Mouse (Mus musculus): ENCODE measurements at regions not wholly inside any gene's neighbourhood (a gene's known extent, or its start where the extent isn't known, plus 50 kb on each side); places are given as distances from the start of the nearest gene placed in this dataset.

- Histone ChIP-seq H3K9ac (ENCODE audit: low read depth, low read length) (no peak overlapping the region), H3K36me3 (ENCODE audit: control insufficient read depth, insufficient read depth, low read length) (no peaks in the 10 kb centered on the region), H3K4me3 (ENCODE audit: low read length) (no peak overlapping the region), H3K27ac (ENCODE audit: low read length) (no peak overlapping the region), H3K27me3 (replicated peaks; ENCODE audit: control insufficient read depth, insufficient read depth, low read length) (no peaks in the 10 kb centered on the region), H3K4me2 (ENCODE audit: low read depth, low read length) (no peak overlapping the region), H3K9me3 (ENCODE audit: control insufficient read depth, low read length) (no peaks in the 10 kb centered on the region), H3K4me1 (ENCODE audit: control insufficient read depth, insufficient read depth, low read length) (no peaks in the 10 kb centered on the region)
- ATAC-seq = no peak
- 65% methylated on average over 1 of the region's 1 CpGs for WGBS
Measured at GRCm38 (mm10) chr5:26564056-26564455, 252.9 kb upstream of the Dpp6 start.

GRCm38 (mm10) chr5:26572691-26573191 is 244.3 kb upstream of the Dpp6 start:
- no peak overlapping the region for H3K4me2 ChIP-seq (ENCODE audit: low read depth, low read length)
- no peaks in the 10 kb centered on the region for H3K9me3 ChIP-seq (ENCODE audit: control insufficient read depth, low read length)
- H3K4me1 ChIP-seq (ENCODE audit: control insufficient read depth, insufficient read depth, low read length) = no peaks in the 10 kb centered on the region
- no peak overlapping the region for H3K27ac ChIP-seq (ENCODE audit: low read length)
- H3K36me3 ChIP-seq (ENCODE audit: control insufficient read depth, insufficient read depth, low read length) = no peaks in the 10 kb centered on the region
- 33% methylated on average over 3 of the region's 3 CpGs for WGBS
- no peaks in the 10 kb centered on the region for H3K27me3 ChIP-seq (replicated peaks; ENCODE audit: control insufficient read depth, insufficient read depth, low read length)
- no peak for ATAC-seq
- no peak overlapping the region for H3K9ac ChIP-seq (ENCODE audit: low read depth, low read length)
- no peak overlapping the region for H3K4me3 ChIP-seq (ENCODE audit: low read length)

- Histone ChIP-seq H3K36me3 (ENCODE audit: control insufficient read depth, insufficient read depth, low read length) (no peaks in the 10 kb centered on the region), H3K4me1 (ENCODE audit: control insufficient read depth, insufficient read depth, low read length) (no peaks in the 10 kb centered on the region), H3K4me2 (ENCODE audit: low read depth, low read length) (no peak overlapping the region), H3K27ac (ENCODE audit: low read length) (no peak overlapping the region), H3K9ac (ENCODE audit: low read depth, low read length) (no peak overlapping the region), H3K9me3 (ENCODE audit: control insufficient read depth, low read length) (no peaks in the 10 kb centered on the region), H3K4me3 (ENCODE audit: low read length) (no peak overlapping the region), H3K27me3 (replicated peaks; ENCODE audit: control insufficient read depth, insufficient read depth, low read length) (no peaks in the 10 kb centered on the region)
- no peak for ATAC-seq
- WGBS = 73% methylated on average over 3 of the region's 3 CpGs
Measured at GRCm38 (mm10) chr5:26573446-26573845, 243.6 kb upstream of the Dpp6 start.

- Histone ChIP-seq H3K4me1 (ENCODE audit: control insufficient read depth, insufficient read depth, low read length) (no peaks in the 10 kb centered on the region), H3K27me3 (replicated peaks; ENCODE audit: control insufficient read depth, insufficient read depth, low read length) (no peaks in the 10 kb centered on the region), H3K27ac (ENCODE audit: low read length) (no peak overlapping the region), H3K9ac (ENCODE audit: low read depth, low read length) (no peak overlapping the region), H3K36me3 (ENCODE audit: control insufficient read depth, insufficient read depth, low read length) (no peaks in the 10 kb centered on the region), H3K4me2 (ENCODE audit: low read depth, low read length) (no peak overlapping the region), H3K9me3 (ENCODE audit: control insufficient read depth, low read length) (no peaks in the 10 kb centered on the region), H3K4me3 (ENCODE audit: low read length) (no peak overlapping the region)
- 86% methylated on average over 5 of the region's 5 CpGs for whole genome bisulfite sequencing
- ATAC-seq = no peak
Measured at GRCm38 (mm10) chr5:26586108-26586507, 230.9 kb upstream of the Dpp6 start.

GRCm38 (mm10) chr5:26590886-26591285 is 226.1 kb upstream of the Dpp6 start:
- Histone ChIP-seq H3K27me3 (replicated peaks; ENCODE audit: control insufficient read depth, insufficient read depth, low read length) (no peaks in the 10 kb centered on the region), H3K4me1 (ENCODE audit: control insufficient read depth, insufficient read depth, low read length) (no peaks in the 10 kb centered on the region), H3K9ac (ENCODE audit: low read depth, low read length) (no peak overlapping the region), H3K4me3 (ENCODE audit: low read length) (no peak overlapping the region), H3K27ac (ENCODE audit: low read length) (no peak overlapping the region), H3K9me3 (ENCODE audit: control insufficient read depth, low read length) (no peaks in the 10 kb centered on the region), H3K4me2 (ENCODE audit: low read depth, low read length) (no peak overlapping the region), H3K36me3 (ENCODE audit: control insufficient read depth, insufficient read depth, low read length) (no peaks in the 10 kb centered on the region)
- ATAC-seq = no peak
- WGBS = 88% methylated on average over 6 of the region's 6 CpGs

- no peak overlapping the region for H3K9ac ChIP-seq (ENCODE audit: low read depth, low read length)
- no peak overlapping the region for H3K27ac ChIP-seq (ENCODE audit: low read length)
- no peak for ATAC-seq
- H3K4me3 ChIP-seq (ENCODE audit: low read length) = no peak overlapping the region
- 73% methylated on average over 3 of the region's 3 CpGs for WGBS
- H3K4me2 ChIP-seq (ENCODE audit: low read depth, low read length) = no peak overlapping the region
- no peaks in the 10 kb centered on the region for H3K9me3 ChIP-seq (ENCODE audit: control insufficient read depth, low read length)
- no peaks in the 10 kb centered on the region for H3K36me3 ChIP-seq (ENCODE audit: control insufficient read depth, insufficient read depth, low read length)
- no peaks in the 10 kb centered on the region for H3K27me3 ChIP-seq (replicated peaks; ENCODE audit: control insufficient read depth, insufficient read depth, low read length)
- no peaks in the 10 kb centered on the region for H3K4me1 ChIP-seq (ENCODE audit: control insufficient read depth, insufficient read depth, low read length)
Measured at GRCm38 (mm10) chr5:26592341-26592740, 224.7 kb upstream of the Dpp6 start.

GRCm38 (mm10) chr5:26597991-26598390 is 219.0 kb upstream of the Dpp6 start:
- 91% methylated on average over 2 of the region's 2 CpGs for WGBS
- no peaks in the 10 kb centered on the region for H3K36me3 ChIP-seq (ENCODE audit: control insufficient read depth, insufficient read depth, low read length)
- ATAC-seq = no peak
- no peak overlapping the region for H3K4me3 ChIP-seq (ENCODE audit: low read length)
- no peaks in the 10 kb centered on the region for H3K4me1 ChIP-seq (ENCODE audit: control insufficient read depth, insufficient read depth, low read length)
- H3K9me3 ChIP-seq (ENCODE audit: control insufficient read depth, low read length) = no peaks in the 10 kb centered on the region
- no peaks in the 10 kb centered on the region for H3K27me3 ChIP-seq (replicated peaks; ENCODE audit: control insufficient read depth, insufficient read depth, low read length)
- H3K9ac ChIP-seq (ENCODE audit: low read depth, low read length) = no peak overlapping the region
- H3K27ac ChIP-seq (ENCODE audit: low read length) = no peak overlapping the region
- no peak overlapping the region for H3K4me2 ChIP-seq (ENCODE audit: low read depth, low read length)

GRCm38 (mm10) chr5:26619272-26619671 is 197.7 kb upstream of the Dpp6 start:
- no peaks in the 10 kb centered on the region for H3K9me3 ChIP-seq (ENCODE audit: control insufficient read depth, low read length)
- no peaks in the 10 kb centered on the region for H3K36me3 ChIP-seq (ENCODE audit: control insufficient read depth, insufficient read depth, low read length)
- no peaks in the 10 kb centered on the region for H3K4me1 ChIP-seq (ENCODE audit: control insufficient read depth, insufficient read depth, low read length)
- H3K9ac ChIP-seq (ENCODE audit: low read depth, low read length) = no peak overlapping the region
- no peaks in the 10 kb centered on the region for H3K27me3 ChIP-seq (replicated peaks; ENCODE audit: control insufficient read depth, insufficient read depth, low read length)
- no peak overlapping the region for H3K27ac ChIP-seq (ENCODE audit: low read length)
- no peak overlapping the region for H3K4me3 ChIP-seq (ENCODE audit: low read length)
- no peak overlapping the region for H3K4me2 ChIP-seq (ENCODE audit: low read depth, low read length)
- WGBS = 30% methylated on average over 2 of the region's 2 CpGs
- ATAC-seq = no peak

GRCm38 (mm10) chr5:26622116-26622515 is 194.9 kb upstream of the Dpp6 start:
- no peak for ATAC-seq
- Histone ChIP-seq H3K4me2 (ENCODE audit: low read depth, low read length) (no peak overlapping the region), H3K27ac (ENCODE audit: low read length) (no peak overlapping the region), H3K36me3 (ENCODE audit: control insufficient read depth, insufficient read depth, low read length) (no peaks in the 10 kb centered on the region), H3K9ac (ENCODE audit: low read depth, low read length) (no peak overlapping the region), H3K9me3 (ENCODE audit: control insufficient read depth, low read length) (no peaks in the 10 kb centered on the region), H3K4me3 (ENCODE audit: low read length) (no peak overlapping the region), H3K27me3 (replicated peaks; ENCODE audit: control insufficient read depth, insufficient read depth, low read length) (no peaks in the 10 kb centered on the region), H3K4me1 (ENCODE audit: control insufficient read depth, insufficient read depth, low read length) (no peaks in the 10 kb centered on the region)
- WGBS = 17% methylated on average over 2 of the region's 2 CpGs

- Histone ChIP-seq H3K27ac (ENCODE audit: low read length) (no peak overlapping the region), H3K4me1 (ENCODE audit: control insufficient read depth, insufficient read depth, low read length) (no peaks in the 10 kb centered on the region), H3K9ac (ENCODE audit: low read depth, low read length) (no peak overlapping the region), H3K9me3 (ENCODE audit: control insufficient read depth, low read length) (no peaks in the 10 kb centered on the region), H3K36me3 (ENCODE audit: control insufficient read depth, insufficient read depth, low read length) (no peaks in the 10 kb centered on the region), H3K27me3 (replicated peaks; ENCODE audit: control insufficient read depth, insufficient read depth, low read length) (no peaks in the 10 kb centered on the region), H3K4me2 (ENCODE audit: low read depth, low read length) (no peak overlapping the region), H3K4me3 (ENCODE audit: low read length) (no peak overlapping the region)
- 66% methylated on average over 1 of the region's 1 CpGs for WGBS
- ATAC-seq = no peak
Measured at GRCm38 (mm10) chr5:26671478-26671877, 145.5 kb upstream of the Dpp6 start.

Data from intestine, embryonic 16.5 days (tissue).